Mouse (Mus musculus): ENCODE results near the gene Carmil3. TPM values are rescaled to one million over a fixed set of nuclear protein-coding genes. Genes with fewer than 3 reads are reported as not detected.

Gene Carmil3
- polyA plus RNA-seq, 1 experiment from 2014 or later: 0.52 TPM

GRCm38 (mm10) chr14:55461757-55462156 is 28.7 kb upstream of the Carmil3 start:
- Histone ChIP-seq H3K36me3 (ENCODE audit: control insufficient read depth, insufficient read depth) (no peaks in the 10 kb centered on the region), H3K4me2 (replicated peaks; ENCODE audit: low read depth) (no peak overlapping the region), H3K4me3 (ENCODE audit: low read depth, low read length) (no peak overlapping the region), H3K27me3 (replicated peaks; ENCODE audit: control insufficient read depth, insufficient read depth, low read length) (no peaks in the 10 kb centered on the region), H3K27ac (ENCODE audit: low read depth, low read length) (no peak overlapping the region; the same call in 1 of the 2 replicates), H3K4me1 (replicated peaks; ENCODE audit: control insufficient read depth, insufficient read depth, low read length) (no peaks in the 10 kb centered on the region), H3K9ac (ENCODE audit: low read depth, low read length) (no peak overlapping the region), H3K9me3 (ENCODE audit: control insufficient read depth) (no peaks in the 10 kb centered on the region)
- peak; percentile 34; the same call in 1 of the 2 replicates for ATAC-seq
- no peak for TF ChIP-seq CTCF (IDR thresholded peaks at IDR 0.05; ENCODE audit: low read depth)
- WGBS: 16% methylated on average over 4 of the region's 4 CpGs

- 46% methylated on average over 4 of the region's 4 CpGs for WGBS
Observed at GRCm38 (mm10) chr14:55466481-55466880, 24.0 kb upstream of the Carmil3 start.

GRCm38 (mm10) chr14:55467108-55467507 is 23.3 kb upstream of the Carmil3 start:
- 81% methylated on average over 7 of the region's 7 CpGs for WGBS
- no peak overlapping the region for H3K27ac ChIP-seq (ENCODE audit: low read depth, low read length)
- 0 out of 2 replicates have a peak, but pooled peaks cover 3% of the 10 kb centered on the region for H3K4me1 ChIP-seq (replicated peaks; ENCODE audit: control insufficient read depth, insufficient read depth, low read length)
- H3K27me3 ChIP-seq (replicated peaks; ENCODE audit: control insufficient read depth, insufficient read depth, low read length): no peaks in the 10 kb centered on the region
- no peak for ATAC-seq
- H3K4me2 ChIP-seq (replicated peaks; ENCODE audit: low read depth): no peak overlapping the region
- TF ChIP-seq CTCF (IDR thresholded peaks at IDR 0.05; ENCODE audit: low read depth): no peak
- no peaks in the 10 kb centered on the region for H3K36me3 ChIP-seq (ENCODE audit: control insufficient read depth, insufficient read depth)
- H3K9ac ChIP-seq (ENCODE audit: low read depth, low read length): no peak overlapping the region
- H3K9me3 ChIP-seq (ENCODE audit: control insufficient read depth): no peaks in the 10 kb centered on the region
- no peak overlapping the region for H3K4me3 ChIP-seq (ENCODE audit: low read depth, low read length)

More at GRCm38 (mm10) chr14:55466481-55466880, 24.0 kb upstream of the Carmil3 start:
- Histone ChIP-seq H3K27me3 (replicated peaks; ENCODE audit: control insufficient read depth, insufficient read depth, low read length) (no peaks in the 10 kb centered on the region), H3K4me2 (replicated peaks; ENCODE audit: low read depth) (no peak overlapping the region), H3K9me3 (ENCODE audit: control insufficient read depth) (no peaks in the 10 kb centered on the region), H3K9ac (ENCODE audit: low read depth, low read length) (no peak overlapping the region), H3K36me3 (ENCODE audit: control insufficient read depth, insufficient read depth) (no peaks in the 10 kb centered on the region), H3K4me3 (ENCODE audit: low read depth, low read length) (no peak overlapping the region), H3K4me1 (replicated peaks; ENCODE audit: control insufficient read depth, insufficient read depth, low read length) (0 out of 2 replicates have a peak, but pooled peaks cover 3% of the 10 kb centered on the region), H3K27ac (ENCODE audit: low read depth, low read length) (no peak overlapping the region)
- no peak for ATAC-seq
- TF ChIP-seq CTCF (IDR thresholded peaks at IDR 0.05; ENCODE audit: low read depth): no peak

GRCm38 (mm10) chr14:55468301-55468741 is 22.1 kb upstream of the Carmil3 start:
- no peak overlapping the region; the same call in 1 of the 2 replicates for H3K4me2 ChIP-seq (replicated peaks; ENCODE audit: low read depth)
- no peaks in the 10 kb centered on the region for H3K27me3 ChIP-seq (replicated peaks; ENCODE audit: control insufficient read depth, insufficient read depth, low read length)
- H3K4me1 ChIP-seq (replicated peaks; ENCODE audit: control insufficient read depth, insufficient read depth, low read length): 0 out of 2 replicates have a peak, but pooled peaks cover 3% of the 10 kb centered on the region
- no peaks in the 10 kb centered on the region for H3K9me3 ChIP-seq (ENCODE audit: control insufficient read depth)
- no peaks in the 10 kb centered on the region for H3K36me3 ChIP-seq (ENCODE audit: control insufficient read depth, insufficient read depth)
- no peak for TF ChIP-seq CTCF (IDR thresholded peaks at IDR 0.05; ENCODE audit: low read depth)
- no peak overlapping the region for H3K4me3 ChIP-seq (ENCODE audit: low read depth, low read length)
- no peak overlapping the region for H3K9ac ChIP-seq (ENCODE audit: low read depth, low read length)
- ATAC-seq: peak; percentile 56
- WGBS: 50% methylated on average over 2 of the region's 2 CpGs
- peak overlapping the region; percentile 76 for H3K27ac ChIP-seq (ENCODE audit: low read depth, low read length)

GRCm38 (mm10) chr14:55469041-55469440 is 21.4 kb upstream of the Carmil3 start:
- Histone ChIP-seq H3K4me3 (ENCODE audit: low read depth, low read length) (no peak overlapping the region), H3K36me3 (ENCODE audit: control insufficient read depth, insufficient read depth) (no peaks in the 10 kb centered on the region), H3K27me3 (replicated peaks; ENCODE audit: control insufficient read depth, insufficient read depth, low read length) (no peaks in the 10 kb centered on the region), H3K9me3 (ENCODE audit: control insufficient read depth) (no peaks in the 10 kb centered on the region), H3K9ac (ENCODE audit: low read depth, low read length) (no peak overlapping the region), H3K4me1 (replicated peaks; ENCODE audit: control insufficient read depth, insufficient read depth, low read length) (0 out of 2 replicates have a peak, but pooled peaks cover 3% of the 10 kb centered on the region), H3K4me2 (replicated peaks; ENCODE audit: low read depth) (no peak overlapping the region), H3K27ac (ENCODE audit: low read depth, low read length) (peak overlapping the region; percentile 76)
- peak; percentile 73 for ATAC-seq
- no peak for TF ChIP-seq CTCF (IDR thresholded peaks at IDR 0.05; ENCODE audit: low read depth)
- WGBS: 30% methylated on average over 2 of the region's 2 CpGs

- 0 out of 2 replicates have a peak, but pooled peaks have one; percentile 17 for ATAC-seq
- Histone ChIP-seq H3K9me3 (ENCODE audit: control insufficient read depth) (no peaks in the 10 kb centered on the region), H3K4me3 (ENCODE audit: low read depth, low read length) (no peak overlapping the region), H3K4me1 (replicated peaks; ENCODE audit: control insufficient read depth, insufficient read depth, low read length) (0 out of 2 replicates have a peak, but pooled peaks cover 3% of the 10 kb centered on the region), H3K4me2 (replicated peaks; ENCODE audit: low read depth) (no peak overlapping the region; the same call in 1 of the 2 replicates), H3K27me3 (replicated peaks; ENCODE audit: control insufficient read depth, insufficient read depth, low read length) (no peaks in the 10 kb centered on the region), H3K36me3 (ENCODE audit: control insufficient read depth, insufficient read depth) (no peaks in the 10 kb centered on the region), H3K27ac (ENCODE audit: low read depth, low read length) (peak overlapping the region; percentile 76; the same call in 1 of the 2 replicates), H3K9ac (ENCODE audit: low read depth, low read length) (no peak overlapping the region)
- WGBS: 32% methylated on average over 6 of the region's 6 CpGs
- TF ChIP-seq CTCF (IDR thresholded peaks at IDR 0.05; ENCODE audit: low read depth): no peak
Observed at GRCm38 (mm10) chr14:55469821-55470220, 20.6 kb upstream of the Carmil3 start.

Data from intestine, postnatal 0 days (tissue).